Mouse (Mus musculus) intestine, embryonic 14.5 days (tissue): ENCODE measurements around the gene Gsk3b. TPM values are rescaled to one million over a fixed set of nuclear protein-coding genes. Genes with fewer than 3 reads are reported as not detected.

ENCODE experiments used
- ATAC-seq: fragments of 200-750 bp; cut with Nextera tagmentation; replicated peaks from 2 replicates; pipeline ENCODE4 v1.8.0; 2017; ENCODE audit warnings: low read depth, moderate number of reproducible peaks, moderate TSS enrichment, moderate library complexity; ENCODE audit not compliant: low FRiP score, low TSS enrichment
- DNase-seq: peaks from one replicate; pipeline ENCODE4 v3.0.0-alpha.2; 2018; ENCODE audit warnings: low spot score
- H3K27ac ChIP-seq: fragments of 300-500 bp; sonication (generic); 2 replicates; pipeline ENCODE4 v1.5.1; 2014; ENCODE audit warnings: low read depth, mild to moderate bottlenecking, control low read depth
- H3K27me3 ChIP-seq: fragments of 300-500 bp; sonication (generic); replicated peaks from 2 replicates; pipeline ENCODE4 v1.6.1; 2014; ENCODE audit warnings: low read length, control low read depth; ENCODE audit not compliant: control insufficient read depth, insufficient read depth
- H3K36me3 ChIP-seq: fragments of 300-500 bp; sonication (generic); 2 replicates; pipeline ENCODE4 v1.6.1; 2014; ENCODE audit warnings: low read length, control low read depth; ENCODE audit not compliant: control insufficient read depth, insufficient read depth
- H3K4me1 ChIP-seq: fragments of 300-500 bp; sonication (generic); replicated peaks from 2 replicates; pipeline ENCODE4 v1.6.1; 2014; ENCODE audit warnings: low read length, control low read depth, mixed read lengths; ENCODE audit not compliant: control insufficient read depth, insufficient read depth
- H3K4me2 ChIP-seq: fragments of 300-500 bp; sonication (generic); 2 replicates; pipeline ENCODE4 v1.6.1; 2014; ENCODE audit warnings: low read length
- H3K4me3 ChIP-seq: fragments of 300-500 bp; sonication (generic); 2 replicates; pipeline ENCODE4 v1.5.1; 2014; ENCODE audit warnings: low read depth, low read length, control low read depth, mixed read lengths
- H3K9ac ChIP-seq: fragments of 300-500 bp; sonication (generic); 2 replicates; pipeline ENCODE4 v1.6.1; 2014; ENCODE audit warnings: mild to moderate bottlenecking, low read length
- H3K9me3 ChIP-seq: fragments of 300-500 bp; sonication (generic); 2 replicates; pipeline ENCODE4 v1.6.1; 2016; ENCODE audit warnings: low read length, control low read depth; ENCODE audit not compliant: control insufficient read depth
- WGBS: fragments of 180-500 bp; shearing (Covaris S2); extraction: QIAGEN DNeasy Blood & Tissue Kit; methylation state at CpG from one replicate; pipeline ENCODE4 v1.1.7; 2014; 5-methylcytosine and 5-hydroxymethylcytosine counted together
- polyA plus RNA-seq: library from polyadenylated mRNA; unstranded; fragments of >200 nt; fragmentation: Nextera tagmentation; extraction: Ambion mirVana; gene quantifications from 2 replicates; pipeline ENCODE4 v1.2.1, GENCODE M21; 2014

Gsk3b gene
- polyA plus RNA-seq, 1 experiment from 2014 or later: 63.9 TPM

DNA sequence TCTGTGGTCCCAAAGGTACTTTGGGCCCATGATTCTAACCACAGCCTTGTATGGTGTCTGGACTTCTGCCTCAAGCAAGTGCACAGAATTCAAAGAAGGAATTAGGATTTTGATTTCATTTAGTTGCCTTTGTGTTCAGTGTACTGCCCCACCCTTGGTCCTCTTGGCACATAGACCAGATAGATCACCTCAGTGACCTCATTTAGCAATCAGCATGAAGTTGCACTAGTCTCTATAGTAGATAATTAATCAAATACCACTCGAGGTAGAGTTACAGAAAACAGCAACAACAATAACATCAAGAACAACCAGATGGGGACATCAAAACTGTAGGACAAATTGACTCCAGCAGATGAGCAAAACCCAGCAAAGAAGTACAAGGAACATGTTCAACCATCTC is 8.6 kb upstream of the Gsk3b start:
- no peaks in the 10 kb centered on the region for H3K36me3 ChIP-seq
- ATAC-seq: no peak
- H3K27ac ChIP-seq: no peak overlapping the region
- H3K9me3 ChIP-seq: no peaks in the 10 kb centered on the region
- WGBS: 67% methylated on average over 1 of the region's 1 CpGs
- DNase-seq: no peak
- H3K9ac ChIP-seq: no peak overlapping the region
- H3K4me1 ChIP-seq: no peaks in the 10 kb centered on the region
- H3K4me3 ChIP-seq: no peak overlapping the region
- H3K27me3 ChIP-seq: no peaks in the 10 kb centered on the region
- H3K4me2 ChIP-seq: no peak overlapping the region

DNA sequence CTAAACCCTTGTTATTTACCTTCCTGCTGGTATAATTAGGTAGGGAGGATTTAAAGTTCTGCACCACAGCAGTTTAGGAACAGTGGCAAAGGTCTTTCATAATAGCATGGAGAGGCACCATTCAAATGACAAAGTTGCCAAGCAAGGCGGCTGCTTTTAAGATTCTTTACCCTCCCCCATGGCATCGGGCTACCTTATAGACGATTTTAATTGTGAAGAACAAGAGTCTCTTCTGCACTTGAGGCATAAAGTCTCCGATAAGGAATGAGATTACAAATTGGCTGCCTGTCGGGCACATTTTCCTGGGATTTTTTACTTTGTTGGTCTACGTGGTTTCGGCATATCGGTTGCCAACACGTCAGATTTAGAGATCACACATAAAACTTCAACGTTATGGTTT is 1.6 kb upstream of the Gsk3b start:
- Histone ChIP-seq H3K9me3 (no peaks in the 10 kb centered on the region), H3K4me2 (peak overlapping the region; percentile 84), H3K4me1 (peaks cover 3% of the 10 kb centered on the region; the same call in 1 of the 2 replicates), H3K36me3 (no peaks in the 10 kb centered on the region), H3K9ac (peak overlapping the region; percentile 93), H3K27me3 (no peaks in the 10 kb centered on the region), H3K27ac (peak overlapping the region; percentile 100), H3K4me3 (peak overlapping the region; percentile 77)
- ATAC-seq (no peak), DNase-seq (peak; percentile 62)
- 40% methylated on average over 10 of the region's 10 CpGs for WGBS

DNA sequence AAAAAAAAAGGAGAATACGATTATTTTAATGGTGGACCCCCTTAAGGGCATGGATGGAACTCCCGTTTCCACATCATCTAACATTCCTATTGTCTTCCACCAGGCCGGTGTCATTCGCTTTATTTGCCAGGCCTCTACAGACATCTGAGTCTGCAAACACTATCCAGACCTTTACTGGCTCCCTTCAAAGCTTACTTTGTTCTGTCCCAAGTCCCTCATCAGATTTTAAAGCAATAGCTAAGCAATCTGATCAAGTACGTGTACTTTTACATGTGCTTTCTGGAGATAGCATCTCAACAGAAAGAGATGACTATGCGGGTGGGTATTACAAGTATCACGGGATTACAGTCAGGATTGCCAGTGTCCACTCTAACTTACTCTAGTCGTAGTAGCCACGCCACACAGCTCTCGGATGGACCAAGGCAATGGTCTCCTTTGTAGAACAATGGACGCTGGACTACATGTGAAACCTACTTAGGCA is 1.1 kb upstream of the Gsk3b start:
- DNase-seq: no peak
- peak overlapping the region; percentile 77 for H3K4me3 ChIP-seq
- H3K27me3 ChIP-seq: no peaks in the 10 kb centered on the region
- no peaks in the 10 kb centered on the region for H3K36me3 ChIP-seq
- H3K9ac ChIP-seq: peak overlapping the region; percentile 93
- peak overlapping the region; percentile 100 for H3K27ac ChIP-seq
- peaks cover 3% of the 10 kb centered on the region; the same call in 1 of the 2 replicates for H3K4me1 ChIP-seq
- peak overlapping the region; percentile 84 for H3K4me2 ChIP-seq
- H3K9me3 ChIP-seq: no peaks in the 10 kb centered on the region
- 3% methylated on average over 11 of the region's 11 CpGs for WGBS
- ATAC-seq: no peak

DNA sequence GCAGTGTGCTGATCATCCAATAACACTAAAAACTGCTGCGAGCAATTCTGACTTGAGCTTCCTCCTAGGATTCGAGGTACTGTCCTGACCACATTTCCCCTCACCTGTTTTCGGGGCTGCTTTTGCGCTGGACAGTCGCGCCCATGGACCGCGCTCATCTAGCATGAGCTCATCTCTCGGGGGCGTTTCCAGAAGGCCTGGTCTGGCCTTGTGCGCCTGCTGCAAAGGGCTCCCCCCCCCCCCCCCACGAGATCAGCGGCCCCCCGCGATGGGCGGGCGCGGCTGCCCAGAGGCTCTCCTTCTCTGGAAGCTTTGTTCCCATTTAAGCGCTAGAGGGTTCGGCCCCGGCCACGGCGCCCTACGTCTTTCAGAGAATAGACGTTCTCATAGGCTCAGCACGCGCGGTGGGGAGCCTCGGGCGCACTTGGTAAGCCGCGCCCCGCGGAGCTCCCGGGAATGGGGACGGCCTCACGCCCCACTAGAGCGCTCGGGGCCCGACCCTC is 624 bp upstream of the Gsk3b start:
- DNase-seq: peak; percentile 91
- WGBS: under 1% methylated on average over 38 of the region's 40 CpGs
- H3K27me3 ChIP-seq: no peaks in the 10 kb centered on the region
- H3K27ac ChIP-seq: peak overlapping the region; percentile 100
- no peaks in the 10 kb centered on the region for H3K9me3 ChIP-seq
- no peaks in the 10 kb centered on the region for H3K36me3 ChIP-seq
- ATAC-seq: peak; percentile 49
- peak overlapping the region; percentile 77 for H3K4me3 ChIP-seq
- H3K4me2 ChIP-seq: peak overlapping the region; percentile 84
- H3K9ac ChIP-seq: peak overlapping the region; percentile 93
- H3K4me1 ChIP-seq: peaks cover 6% of the 10 kb centered on the region; the same call in 1 of the 2 replicates

DNA sequence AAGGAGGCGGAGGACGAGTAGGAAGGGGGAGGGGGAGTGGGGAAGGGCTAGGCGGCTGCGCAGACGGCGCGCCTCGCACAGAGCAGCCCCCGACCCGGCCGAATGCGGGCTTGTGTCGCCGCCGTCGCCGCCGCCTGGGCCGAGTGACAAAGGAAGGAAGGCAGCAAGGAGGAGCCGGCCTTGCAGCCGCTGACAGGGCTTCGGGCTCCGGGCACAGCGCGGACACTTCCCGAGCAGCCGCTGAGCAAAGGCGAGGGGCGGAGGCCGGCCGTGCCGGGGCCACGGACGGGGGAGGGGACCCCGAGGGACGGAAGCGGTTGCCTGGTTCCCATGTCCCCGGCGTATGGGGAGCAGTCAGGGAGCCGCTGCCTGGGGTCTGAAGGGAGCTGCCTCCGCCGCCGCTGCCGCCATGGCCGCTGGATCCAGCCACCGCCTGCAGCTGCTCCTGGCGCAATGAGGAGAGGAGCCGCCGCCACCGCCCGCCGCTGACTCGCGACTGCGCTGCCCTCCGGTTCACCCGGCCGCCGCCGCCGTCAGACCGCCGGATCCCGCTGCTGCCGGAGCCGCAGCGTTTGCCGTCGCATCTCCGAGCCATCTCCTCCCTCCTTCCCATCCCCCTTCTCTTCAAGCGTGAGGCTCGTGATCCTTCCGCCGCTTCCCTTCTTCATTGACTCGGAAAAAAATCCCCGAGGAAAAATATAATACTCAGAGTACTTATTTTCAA is 808 bp downstream of the Gsk3b start:
- DNase-seq (no peak), ATAC-seq (peak; percentile 19)
- peak overlapping the region; percentile 77 for H3K4me3 ChIP-seq
- H3K36me3 ChIP-seq: no peaks in the 10 kb centered on the region
- H3K27ac ChIP-seq: peak overlapping the region; percentile 100
- peak overlapping the region; percentile 93 for H3K9ac ChIP-seq
- peaks cover 15% of the 10 kb centered on the region; the same call in 1 of the 2 replicates for H3K4me1 ChIP-seq
- H3K4me2 ChIP-seq: peak overlapping the region; percentile 64
- no peaks in the 10 kb centered on the region for H3K9me3 ChIP-seq
- under 1% methylated on average over 69 of the region's 76 CpGs for WGBS
- no peaks in the 10 kb centered on the region for H3K27me3 ChIP-seq

DNA sequence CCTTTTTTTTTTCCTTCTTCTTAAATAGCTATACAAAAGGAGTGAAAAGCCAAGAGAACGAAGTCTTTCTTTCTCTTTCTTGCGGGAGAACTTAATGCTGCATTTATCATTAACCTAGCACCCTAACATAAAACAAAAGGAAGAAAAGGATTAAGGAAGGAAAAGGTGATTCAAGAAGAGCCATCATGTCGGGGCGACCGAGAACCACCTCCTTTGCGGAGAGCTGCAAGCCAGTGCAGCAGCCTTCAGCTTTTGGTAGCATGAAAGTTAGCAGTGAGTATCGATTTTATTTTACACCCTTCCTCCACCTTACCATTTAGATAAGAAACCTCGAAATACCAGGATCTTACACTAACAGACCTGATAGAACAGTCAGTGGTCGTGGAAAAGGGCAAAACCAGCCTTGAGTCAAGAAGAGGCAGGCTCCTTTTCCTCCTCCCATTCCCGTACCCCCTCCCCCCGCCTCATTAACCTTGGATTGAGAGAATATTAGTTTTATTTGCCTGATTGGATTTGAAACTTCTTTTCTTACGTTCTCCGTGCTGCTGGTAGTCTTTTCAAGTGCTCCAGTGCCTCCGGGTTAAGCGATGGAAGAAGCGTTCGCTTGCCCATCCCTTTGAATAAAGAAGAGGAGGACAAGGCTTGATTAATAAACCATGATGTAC is 1.7 kb downstream of the Gsk3b start:
- peak overlapping the region; percentile 100 for H3K27ac ChIP-seq
- H3K4me1 ChIP-seq: peaks cover 22% of the 10 kb centered on the region; the same call in 1 of the 2 replicates
- no peaks in the 10 kb centered on the region for H3K27me3 ChIP-seq
- WGBS: under 1% methylated on average over 17 of the region's 17 CpGs
- no peaks in the 10 kb centered on the region for H3K9me3 ChIP-seq
- peaks cover 4% of the 10 kb centered on the region; the same call in 1 of the 2 replicates for H3K36me3 ChIP-seq
- H3K9ac ChIP-seq: peak overlapping the region; percentile 93
- DNase-seq: peak; percentile 63
- ATAC-seq: no peak
- peak overlapping the region; percentile 64 for H3K4me2 ChIP-seq
- H3K4me3 ChIP-seq: peak overlapping the region; percentile 77

DNA sequence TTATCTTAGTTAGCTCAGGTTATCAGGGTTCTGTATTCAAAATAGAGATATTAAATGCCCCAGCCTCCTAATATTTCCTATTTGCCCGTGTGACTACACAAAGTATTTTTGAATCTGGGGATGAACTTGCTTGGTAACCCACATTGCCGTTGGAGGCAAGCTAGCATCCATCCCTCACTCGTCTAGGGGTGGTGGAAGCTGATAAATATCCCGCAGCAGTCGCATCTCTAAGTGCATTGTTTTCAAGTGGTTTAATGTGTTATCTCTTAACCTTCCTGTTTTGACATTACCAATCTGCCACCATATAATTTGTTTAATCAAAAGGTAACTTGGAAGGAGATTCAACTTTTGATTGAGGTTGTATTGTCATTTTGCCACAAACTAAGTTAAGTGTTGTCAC is 2.2 kb downstream of the Gsk3b start:
- ATAC-seq: no peak
- Histone ChIP-seq H3K27ac (no peak overlapping the region), H3K9ac (peak overlapping the region; percentile 93), H3K4me3 (peak overlapping the region; percentile 77), H3K36me3 (peaks cover 4% of the 10 kb centered on the region; the same call in 1 of the 2 replicates), H3K27me3 (no peaks in the 10 kb centered on the region), H3K9me3 (no peaks in the 10 kb centered on the region), H3K4me1 (peaks cover 26% of the 10 kb centered on the region), H3K4me2 (peak overlapping the region; percentile 64)
- 0% methylated on average over 5 of the region's 5 CpGs for WGBS
- no peak for DNase-seq

DNA sequence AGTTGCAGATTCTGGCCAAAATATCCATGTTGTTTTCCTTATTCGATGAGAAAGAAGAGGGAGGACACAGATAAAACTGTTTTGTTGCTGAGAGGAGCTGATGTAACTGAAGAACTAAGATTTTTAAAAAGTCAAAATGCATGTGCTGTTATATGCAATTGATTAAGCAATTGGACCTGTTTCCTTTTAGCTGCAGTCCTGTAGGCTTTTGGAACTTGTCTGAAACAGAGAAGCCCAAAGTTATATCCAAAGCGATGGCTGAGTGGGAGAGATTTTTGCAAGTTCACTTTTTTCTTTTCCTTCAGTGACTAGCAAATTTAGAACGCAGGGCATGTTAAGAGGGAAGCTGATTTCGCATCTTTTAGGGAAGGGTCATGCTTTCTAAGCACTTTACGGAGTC is 2.9 kb downstream of the Gsk3b start:
- H3K36me3 ChIP-seq: peaks cover 4% of the 10 kb centered on the region; the same call in 1 of the 2 replicates
- no peaks in the 10 kb centered on the region for H3K27me3 ChIP-seq
- H3K9ac ChIP-seq: peak overlapping the region; percentile 93
- no peak overlapping the region for H3K27ac ChIP-seq
- H3K4me3 ChIP-seq: peak overlapping the region; percentile 77
- H3K4me1 ChIP-seq: peaks cover 25% of the 10 kb centered on the region
- DNase-seq: no peak
- peak overlapping the region; percentile 64 for H3K4me2 ChIP-seq
- no peaks in the 10 kb centered on the region for H3K9me3 ChIP-seq
- no peak for ATAC-seq
- 13% methylated on average over 5 of the region's 5 CpGs for WGBS
